Mouse (Mus musculus) neural tube, embryonic 13.5 days (tissue): ENCODE measurements around the gene Gpr157. TPM values are rescaled to one million over a fixed set of nuclear protein-coding genes. Genes with fewer than 3 reads are reported as not detected.
"Not testable (repeated sequence)": the region's sequence is repeated elsewhere in the genome, so short reads cannot be mapped to it uniquely, and the experiment has no call there.

ENCODE experiments used
- ATAC-seq: fragments of 200-750 bp; cut with Nextera tagmentation; 2 replicates; pipeline ENCODE4 v1.8.0; 2017; ENCODE audit warnings: low read depth, mild to moderate bottlenecking, moderate TSS enrichment, moderate library complexity
- H3K27ac ChIP-seq: fragments of 300-500 bp; sonication (generic); replicated peaks from 2 replicates; pipeline ENCODE4 v1.5.1; 2015; ENCODE audit warnings: moderate library complexity, mild to moderate bottlenecking, inconsistent platforms
- H3K27me3 ChIP-seq: fragments of 300-500 bp; sonication (generic); 2 replicates; pipeline ENCODE4 v1.6.1; 2015; ENCODE audit warnings: mild to moderate bottlenecking, inconsistent platforms
- H3K36me3 ChIP-seq: fragments of 300-500 bp; sonication (generic); 2 replicates; pipeline ENCODE4 v1.6.1; 2015; ENCODE audit warnings: mild to moderate bottlenecking, inconsistent platforms
- H3K4me1 ChIP-seq: fragments of 300-500 bp; sonication (generic); replicated peaks from 2 replicates; pipeline ENCODE4 v1.6.1; 2015; ENCODE audit warnings: inconsistent platforms
- H3K4me2 ChIP-seq: fragments of 300-500 bp; sonication (generic); 2 replicates; pipeline ENCODE4 v1.6.1; 2015; ENCODE audit warnings: inconsistent platforms, mild to moderate bottlenecking, moderate library complexity
- H3K4me3 ChIP-seq: fragments of 300-500 bp; sonication (generic); 2 replicates; pipeline ENCODE4 v1.5.1; 2015; ENCODE audit warnings: mild to moderate bottlenecking, inconsistent platforms
- H3K9ac ChIP-seq: fragments of 300-500 bp; sonication (generic); 2 replicates; pipeline ENCODE4 v1.6.1; 2015; ENCODE audit warnings: moderate library complexity, mild to moderate bottlenecking, inconsistent platforms
- H3K9me3 ChIP-seq: fragments of 300-500 bp; sonication (generic); 2 replicates; pipeline ENCODE4 v1.6.1; 2016; ENCODE audit warnings: inconsistent platforms
- WGBS: fragments of 180-500 bp; shearing (Covaris S2); methylation state at CpG from one replicate; pipeline ENCODE4 v1.1.7; 2015; 5-methylcytosine and 5-hydroxymethylcytosine counted together
- polyA plus RNA-seq: library from polyadenylated mRNA; unstranded; fragments of >200 nt; fragmentation: Nextera tagmentation; extraction: Ambion mirVana; gene quantifications from 2 replicates; pipeline ENCODE4 v1.2.1, GENCODE M21; 2015

Gpr157 gene
- polyA plus RNA-seq = 0.56 and 0.70 TPM in 2 replicates

GRCm38 (mm10) chr4:150087161-150087889 lies at the start of gene Gpr157:
Gpr157 (plus strand) TSS chr4:150087365.
- Histone ChIP-seq H3K27ac (0 out of 2 replicates have a peak within 1 kb of the TSS, but pooled peaks have one; percentile 9), H3K4me3 (peak within 1 kb of the TSS; percentile 56), H3K4me2 (peak within 1 kb of the TSS; percentile 97), H3K9ac (peak within 1 kb of the TSS; percentile 68), H3K36me3 (no peaks in the 10 kb centered on the region), H3K27me3 (peaks cover 26% of the 10 kb centered on the region), H3K9me3 (no peaks in the 10 kb centered on the region), H3K4me1 (peaks cover 15% of the 10 kb centered on the region)
- WGBS = under 1% methylated on average over 56 of the region's 56 CpGs
- ATAC-seq = peak; percentile 95

GRCm38 (mm10) chr4:150038533-150038932 lies 48.6 kb upstream of the Gpr157 start:
- Histone ChIP-seq H3K27me3 (peaks cover 23% of the 10 kb centered on the region), H3K9me3 (no peaks in the 10 kb centered on the region)
- WGBS = 87% methylated on average over 7 of the region's 7 CpGs

GRCm38 (mm10) chr4:150040003-150040581 lies 47.1 kb upstream of the Gpr157 start:
- H3K9me3 ChIP-seq = no peaks in the 10 kb centered on the region
- no peaks in the 10 kb centered on the region for H3K36me3 ChIP-seq
- H3K9ac ChIP-seq = no peak overlapping the region
- no peak overlapping the region for H3K4me2 ChIP-seq
- no peak overlapping the region for H3K4me3 ChIP-seq
- 81% methylated on average over 9 of the region's 9 CpGs for WGBS
- no peak overlapping the region for H3K27ac ChIP-seq
- H3K4me1 ChIP-seq = peaks cover 2% of the 10 kb centered on the region; the same call in 1 of the 2 replicates
- H3K27me3 ChIP-seq = peaks cover 15% of the 10 kb centered on the region
- ATAC-seq = no peak

More at GRCm38 (mm10) chr4:150038533-150038932, 48.6 kb upstream of the Gpr157 start:
- H3K4me2 ChIP-seq = no peak overlapping the region
- H3K27ac ChIP-seq = no peak overlapping the region
- H3K36me3 ChIP-seq = no peaks in the 10 kb centered on the region
- peaks cover 11% of the 10 kb centered on the region for H3K4me1 ChIP-seq
- H3K4me3 ChIP-seq = no peak overlapping the region
- no peak overlapping the region for H3K9ac ChIP-seq
- ATAC-seq = no peak

GRCm38 (mm10) chr4:150040856-150041255 lies 46.3 kb upstream of the Gpr157 start:
- H3K4me1 ChIP-seq, H3K9me3 ChIP-seq, H3K9ac ChIP-seq, H3K27ac ChIP-seq, H3K36me3 ChIP-seq, H3K4me3 ChIP-seq, ATAC-seq, H3K4me2 ChIP-seq: not testable (repeated sequence)
- 85% methylated on average over 1 of the region's 1 CpGs for WGBS
- H3K27me3 ChIP-seq = peaks cover 20% of the 10 kb centered on the region

GRCm38 (mm10) chr4:150041346-150042110 lies 45.6 kb upstream of the Gpr157 start:
- 86% methylated on average over 10 of the region's 10 CpGs for WGBS
- no peaks in the 10 kb centered on the region for H3K4me1 ChIP-seq
- no peak overlapping the region for H3K9ac ChIP-seq
- H3K36me3 ChIP-seq = no peaks in the 10 kb centered on the region
- H3K27me3 ChIP-seq = peaks cover 22% of the 10 kb centered on the region
- H3K4me3 ChIP-seq = no peak overlapping the region
- no peak overlapping the region for H3K4me2 ChIP-seq
- ATAC-seq = no peak
- no peaks in the 10 kb centered on the region for H3K9me3 ChIP-seq
- no peak overlapping the region for H3K27ac ChIP-seq

- Histone ChIP-seq H3K4me3 (no peak overlapping the region), H3K4me2 (no peak overlapping the region), H3K9me3 (no peaks in the 10 kb centered on the region), H3K27ac (no peak overlapping the region), H3K9ac (no peak overlapping the region), H3K4me1 (peaks cover 12% of the 10 kb centered on the region), H3K36me3 (no peaks in the 10 kb centered on the region), H3K27me3 (peaks cover 40% of the 10 kb centered on the region)
- WGBS = 95% methylated on average over 9 of the region's 9 CpGs
- ATAC-seq = no peak
These were observed 43.6 kb upstream of the Gpr157 start for GRCm38 (mm10) chr4:150043591-150043990.

GRCm38 (mm10) chr4:150048038-150048437 lies 39.1 kb upstream of the Gpr157 start:
- peak; percentile 61 for ATAC-seq
- Histone ChIP-seq H3K4me2 (peak overlapping the region; percentile 67), H3K27ac (no peak overlapping the region), H3K9ac (no peak overlapping the region; the same call in 1 of the 2 replicates), H3K9me3 (no peaks in the 10 kb centered on the region), H3K4me1 (peaks cover 17% of the 10 kb centered on the region), H3K4me3 (peak overlapping the region; percentile 39), H3K36me3 (no peaks in the 10 kb centered on the region), H3K27me3 (peaks cover 75% of the 10 kb centered on the region)
- WGBS = under 1% methylated on average over 20 of the region's 20 CpGs

GRCm38 (mm10) chr4:150048478-150049156 lies 38.5 kb upstream of the Gpr157 start:
- H3K9ac ChIP-seq = peak overlapping the region; percentile 55
- under 1% methylated on average over 49 of the region's 49 CpGs for WGBS
- peak overlapping the region; percentile 67 for H3K4me2 ChIP-seq
- H3K27me3 ChIP-seq = peaks cover 75% of the 10 kb centered on the region
- ATAC-seq = no peak
- H3K4me1 ChIP-seq = peaks cover 17% of the 10 kb centered on the region
- no peaks in the 10 kb centered on the region for H3K36me3 ChIP-seq
- no peak overlapping the region for H3K27ac ChIP-seq
- no peaks in the 10 kb centered on the region for H3K9me3 ChIP-seq
- H3K4me3 ChIP-seq = peak overlapping the region; percentile 39

GRCm38 (mm10) chr4:150049157-150049513 lies 38.0 kb upstream of the Gpr157 start:
- Histone ChIP-seq H3K4me2 (peak overlapping the region; percentile 67), H3K9ac (peak overlapping the region; percentile 55), H3K36me3 (no peaks in the 10 kb centered on the region), H3K9me3 (no peaks in the 10 kb centered on the region), H3K27ac (no peak overlapping the region), H3K4me3 (peak overlapping the region; percentile 39), H3K27me3 (peaks cover 75% of the 10 kb centered on the region), H3K4me1 (peaks cover 17% of the 10 kb centered on the region)
- 15% methylated on average over 15 of the region's 15 CpGs for WGBS
- no peak for ATAC-seq

GRCm38 (mm10) chr4:150049564-150050226 lies 37.5 kb upstream of the Gpr157 start:
- Histone ChIP-seq H3K27me3 (peaks cover 71% of the 10 kb centered on the region), H3K9me3 (no peaks in the 10 kb centered on the region), H3K36me3 (no peaks in the 10 kb centered on the region), H3K4me1 (peaks cover 17% of the 10 kb centered on the region), H3K4me2 (0 out of 2 replicates have a peak overlapping the region, but pooled peaks have one; percentile 67), H3K9ac (no peak overlapping the region), H3K4me3 (no peak overlapping the region), H3K27ac (no peak overlapping the region)
- no peak for ATAC-seq
- 24% methylated on average over 13 of the region's 13 CpGs for WGBS

GRCm38 (mm10) chr4:150051514-150051913 lies 35.7 kb upstream of the Gpr157 start:
- no peak for ATAC-seq
- H3K4me3 ChIP-seq = no peak overlapping the region
- peaks cover 53% of the 10 kb centered on the region for H3K27me3 ChIP-seq
- no peak overlapping the region for H3K27ac ChIP-seq
- WGBS = 84% methylated on average over 8 of the region's 8 CpGs
- H3K9ac ChIP-seq = no peak overlapping the region
- H3K36me3 ChIP-seq = no peaks in the 10 kb centered on the region
- H3K4me1 ChIP-seq = peaks cover 17% of the 10 kb centered on the region
- no peak overlapping the region for H3K4me2 ChIP-seq
- no peaks in the 10 kb centered on the region for H3K9me3 ChIP-seq
